Comparison of ENCODE assay signal across 19 mouse cellular contexts in the genomic region with DNA sequence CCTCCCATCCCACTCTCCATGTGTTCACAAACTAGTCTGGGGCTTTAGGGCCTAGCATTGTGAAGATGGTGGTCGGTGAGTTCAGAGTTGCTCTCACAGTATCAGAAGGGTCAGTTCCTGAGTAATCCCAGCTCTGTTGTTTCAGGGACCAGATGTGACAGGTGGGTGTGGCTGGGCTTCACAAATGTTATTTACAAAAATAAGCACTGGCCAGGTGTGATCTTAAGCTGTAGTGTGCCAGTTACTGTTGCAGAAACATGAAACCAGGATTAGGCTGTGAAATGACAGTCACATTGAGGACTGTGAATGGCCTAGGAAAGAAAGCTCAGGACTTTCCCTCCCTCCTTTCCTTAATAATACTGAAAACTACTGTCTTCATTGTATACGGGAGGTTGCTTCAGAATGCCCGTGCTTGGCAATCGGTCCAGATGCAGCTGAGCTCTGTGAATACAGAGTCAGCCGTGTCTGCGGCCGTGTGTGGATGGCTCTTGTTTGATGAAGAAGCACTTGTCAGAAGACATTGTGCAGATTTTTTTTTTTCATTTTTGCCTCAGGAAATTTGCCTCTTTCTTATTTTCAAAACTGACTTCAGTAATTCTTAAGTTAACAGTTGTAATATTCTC.
"Had no signal": no experiment of that assay in that cellular context is flagged by ENCODE, and none has a peak within 500 bp of the region (broad histone marks: within the 10 kb centered on the region; RNA-seq: fewer than 3 reads in every experiment).

No protein-coding gene starts in this region.

- H3K4me3 ChIP-seq: limb, embryonic 10.5 days; limb, embryonic 13.5 days; liver, embryonic 12.5 days; liver, embryonic 15.5 days; lung, embryonic 15.5 days; megakaryocyte, embryonic 14.5 days; midbrain, embryonic 12.5 days; neural tube, embryonic 13.5 days had no signal

- H3K9ac ChIP-seq: limb, embryonic 13.5 days; liver, embryonic 12.5 days; liver, embryonic 15.5 days; lung, embryonic 15.5 days; midbrain, embryonic 12.5 days; neural tube, embryonic 13.5 days had no signal

- H3K4me1 ChIP-seq: limb, embryonic 10.5 days; liver, embryonic 12.5 days; liver, embryonic 15.5 days; lung, embryonic 15.5 days; midbrain, embryonic 12.5 days had no signal

- H3K36me3 ChIP-seq: lung, embryonic 15.5 days; neural tube, embryonic 13.5 days had no signal

- H3K27ac ChIP-seq: limb, embryonic 10.5 days; limb, embryonic 13.5 days; liver, embryonic 12.5 days; liver, embryonic 15.5 days; lung, embryonic 15.5 days; midbrain, embryonic 12.5 days had no signal

- H3K27me3 ChIP-seq: limb, embryonic 13.5 days; liver, embryonic 12.5 days; liver, embryonic 15.5 days; lung, embryonic 15.5 days; megakaryocyte, embryonic 14.5 days; midbrain, embryonic 12.5 days; neural tube, embryonic 13.5 days had no signal

- DNase-seq: kidney, adult 18-20 months; kidney, adult 9 months; kidney, postnatal 14 days; kidney, postnatal 4 days; liver; lung, adult 18-20 months; lung, postnatal 10 days; lung, postnatal 36 days; retina, postnatal 1 day; thymus, adult 18-20 months; thymus, postnatal 36 days had no signal

- ATAC-seq: liver, embryonic 12.5 days had no signal

- H3K4me2 ChIP-seq: limb, embryonic 13.5 days; liver, embryonic 12.5 days; liver, embryonic 15.5 days; lung, embryonic 15.5 days; midbrain, embryonic 12.5 days; neural tube, embryonic 13.5 days had no signal

- H3K9me3 ChIP-seq: limb, embryonic 10.5 days; limb, embryonic 13.5 days; liver, embryonic 12.5 days; liver, embryonic 15.5 days; lung, embryonic 15.5 days; midbrain, embryonic 12.5 days; neural tube, embryonic 13.5 days had no signal
